Mouse (Mus musculus): ENCODE measurements at regions not wholly inside any gene's neighbourhood (a gene's known extent, or its start where the extent isn't known, plus 50 kb on each side); places are given as distances from the start of the nearest gene placed in this dataset.

DNA sequence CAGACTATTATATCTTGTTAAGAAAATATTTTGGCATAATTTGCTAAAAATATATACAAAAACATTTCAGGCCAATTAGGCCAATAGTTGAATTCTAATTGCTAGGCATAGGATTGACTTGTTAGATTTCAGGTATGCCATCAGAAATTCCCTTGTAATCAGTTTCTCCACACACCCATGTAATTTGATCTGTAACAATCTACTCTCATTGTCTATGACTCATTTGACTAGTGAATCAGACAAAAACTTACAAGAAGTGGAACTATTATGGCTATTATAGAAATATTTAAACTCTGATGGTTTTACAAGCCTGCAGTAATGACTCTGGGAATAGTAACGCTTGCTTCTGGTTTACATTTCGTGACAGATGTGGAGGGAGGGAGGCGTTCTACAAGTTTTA lies 338.9 kb upstream of the Ptbp2 start:
- 94% methylated on average over 3 of the region's 3 CpGs for WGBS
- Histone ChIP-seq H3K27me3 (ENCODE audit: low read depth, poor library complexity, severe bottlenecking) (no peaks in the 10 kb centered on the region), H3K36me3 (no peaks in the 10 kb centered on the region), H3K4me3 (no peak overlapping the region), H3K9me3 (replicated peaks) (no peaks in the 10 kb centered on the region), H3K27ac (replicated peaks) (no peak overlapping the region), H3K4me1 (no peaks in the 10 kb centered on the region)
- DNase-seq (ENCODE audit: low spot score) = no peak

DNA sequence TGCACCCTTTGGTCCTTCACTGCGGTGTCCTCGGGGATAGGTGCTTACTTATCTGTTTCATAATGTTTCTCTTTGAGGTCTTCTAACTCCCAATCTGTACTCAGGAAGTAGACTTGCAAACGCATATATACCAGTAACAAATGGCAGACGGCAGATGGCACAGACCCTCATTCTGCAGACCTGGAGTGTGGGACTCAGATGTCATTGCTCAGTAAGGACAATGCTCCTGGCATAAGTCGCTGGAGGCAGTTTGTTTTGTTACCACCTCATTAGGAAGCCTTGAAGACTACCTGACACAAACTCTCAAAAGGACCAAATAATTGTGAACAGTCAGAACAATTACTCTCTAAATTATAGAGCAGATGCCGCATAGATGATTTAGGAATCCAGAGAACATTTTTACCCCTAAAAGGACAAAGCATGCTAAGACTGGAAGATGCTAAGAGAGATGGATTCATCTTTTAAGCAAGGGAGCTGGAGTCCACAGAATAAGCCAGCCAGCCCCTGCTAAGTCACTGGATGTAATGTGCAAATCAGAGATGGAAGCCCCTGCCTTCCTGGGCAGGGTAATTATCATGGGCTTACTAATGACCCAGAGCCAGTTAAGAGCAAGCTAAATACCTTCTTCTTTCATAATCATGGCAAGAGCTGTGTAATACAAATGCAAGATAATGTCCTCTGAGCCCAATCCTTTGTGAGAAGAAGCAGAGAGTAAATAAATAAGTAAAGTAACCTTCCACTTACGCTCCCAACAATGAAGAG lies 299.1 kb upstream of the Ptbp2 start:
- WGBS = 90% methylated on average over 7 of the region's 7 CpGs
- Histone ChIP-seq H3K4me1 (no peaks in the 10 kb centered on the region), H3K27me3 (ENCODE audit: low read depth, poor library complexity, severe bottlenecking) (no peaks in the 10 kb centered on the region), H3K9me3 (replicated peaks) (no peaks in the 10 kb centered on the region), H3K36me3 (no peaks in the 10 kb centered on the region), H3K4me3 (no peak overlapping the region), H3K27ac (replicated peaks) (no peak overlapping the region)
- DNase-seq (ENCODE audit: low spot score) = no peak

DNA sequence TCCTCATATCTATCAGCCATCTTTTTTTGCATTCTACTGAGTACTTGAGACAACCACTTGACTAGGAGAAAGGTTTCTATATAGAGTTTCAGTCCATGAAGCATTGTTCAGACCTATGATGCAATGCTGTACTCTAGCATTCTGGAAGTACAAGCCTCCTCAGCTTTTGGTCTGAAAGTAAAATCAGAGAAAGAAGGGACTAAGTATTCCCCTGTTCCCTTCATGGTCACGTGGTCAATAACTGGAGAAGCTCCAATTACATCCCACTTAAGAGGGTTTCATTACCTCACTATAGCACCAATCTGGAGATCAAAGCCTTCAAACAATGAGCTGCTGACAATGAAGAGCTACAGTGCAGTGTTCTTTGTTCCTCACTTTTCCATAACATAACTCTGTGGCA lies 289.3 kb upstream of the Ptbp2 start:
- H3K9me3 ChIP-seq (replicated peaks) = no peaks in the 10 kb centered on the region
- H3K27me3 ChIP-seq (ENCODE audit: low read depth, poor library complexity, severe bottlenecking) = no peaks in the 10 kb centered on the region
- H3K27ac ChIP-seq (replicated peaks) = no peak overlapping the region
- DNase-seq (ENCODE audit: low spot score) = no peak
- H3K4me1 ChIP-seq = 0 out of 2 replicates have a peak, but pooled peaks cover 3% of the 10 kb centered on the region
- 31% methylated on average over 1 of the region's 1 CpGs for WGBS
- H3K4me3 ChIP-seq = no peak overlapping the region
- H3K36me3 ChIP-seq = no peaks in the 10 kb centered on the region

GRCm38 (mm10) chr3:120065714-120066113 lies 281.4 kb upstream of the Ptbp2 start:
- no peak overlapping the region for H3K4me3 ChIP-seq
- WGBS = 91% methylated on average over 6 of the region's 6 CpGs
- H3K27ac ChIP-seq (replicated peaks) = no peak overlapping the region
- peaks cover 8% of the 10 kb centered on the region; the same call in 1 of the 2 replicates for H3K27me3 ChIP-seq (ENCODE audit: low read depth, poor library complexity, severe bottlenecking)
- H3K9me3 ChIP-seq (replicated peaks) = no peaks in the 10 kb centered on the region
- no peak for DNase-seq (ENCODE audit: low spot score)
- H3K4me1 ChIP-seq = peaks cover 4% of the 10 kb centered on the region; the same call in 1 of the 2 replicates
- no peaks in the 10 kb centered on the region for H3K36me3 ChIP-seq

- peaks cover 8% of the 10 kb centered on the region; the same call in 1 of the 2 replicates for H3K27me3 ChIP-seq (ENCODE audit: low read depth, poor library complexity, severe bottlenecking)
- H3K27ac ChIP-seq (replicated peaks) = no peak overlapping the region
- DNase-seq (ENCODE audit: low spot score) = no peak
- H3K9me3 ChIP-seq (replicated peaks) = no peaks in the 10 kb centered on the region
- H3K4me1 ChIP-seq = peaks cover 10% of the 10 kb centered on the region
- no peaks in the 10 kb centered on the region for H3K36me3 ChIP-seq
- WGBS = 53% methylated on average over 5 of the region's 5 CpGs
- no peak overlapping the region for H3K4me3 ChIP-seq
These were observed 280.7 kb upstream of the Ptbp2 start for GRCm38 (mm10) chr3:120064854-120065480.

DNA sequence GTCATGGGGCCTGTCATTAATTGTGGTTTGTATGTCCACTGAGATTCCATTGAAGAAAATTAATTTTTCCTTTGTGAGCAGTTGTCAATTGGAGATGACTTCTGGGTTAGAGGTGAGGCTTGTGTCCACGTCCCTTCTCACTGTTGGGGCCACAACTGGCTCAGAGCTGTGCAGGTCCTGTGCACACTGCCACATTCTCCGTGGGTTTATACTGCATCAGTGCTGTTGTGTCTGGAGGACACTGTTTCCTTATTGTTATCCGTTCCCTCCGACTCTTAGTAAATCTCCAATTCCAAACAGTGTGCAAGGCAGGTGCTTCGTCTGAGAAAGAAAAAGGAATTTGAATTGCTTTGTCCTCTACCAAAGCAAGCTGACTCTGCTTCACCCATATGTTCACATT lies 278.0 kb upstream of the Ptbp2 start:
- Histone ChIP-seq H3K9me3 (replicated peaks) (no peaks in the 10 kb centered on the region), H3K4me3 (no peak overlapping the region), H3K27me3 (ENCODE audit: low read depth, poor library complexity, severe bottlenecking) (peaks cover 19% of the 10 kb centered on the region), H3K4me1 (peaks cover 15% of the 10 kb centered on the region), H3K36me3 (no peaks in the 10 kb centered on the region), H3K27ac (replicated peaks) (no peak overlapping the region)
- DNase-seq (ENCODE audit: low spot score) = no peak
- WGBS = 78% methylated on average over 5 of the region's 5 CpGs

DNA sequence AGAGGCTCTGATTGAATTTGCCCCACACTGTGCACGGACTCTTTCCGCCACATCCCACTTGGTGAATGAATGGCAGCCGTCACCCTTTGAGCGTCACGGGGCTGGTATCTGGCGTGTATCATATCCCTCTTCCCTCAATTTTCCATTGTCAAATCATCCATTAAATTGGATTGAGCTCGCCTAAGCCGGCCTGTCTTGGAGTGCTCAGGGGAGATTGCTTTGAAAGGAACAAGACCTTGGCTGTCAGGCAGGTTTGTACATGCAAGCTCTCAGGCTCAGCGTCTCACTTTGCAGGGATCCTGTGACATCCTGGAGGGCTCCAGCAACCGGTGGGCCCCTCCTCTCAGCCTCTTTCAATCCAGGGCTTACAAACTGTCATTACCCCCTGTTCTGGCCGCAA lies 275.7 kb upstream of the Ptbp2 start:
- Histone ChIP-seq H3K36me3 (no peaks in the 10 kb centered on the region), H3K4me1 (peaks cover 15% of the 10 kb centered on the region), H3K4me3 (peak overlapping the region; percentile 14; the same call in 1 of the 2 replicates), H3K27me3 (ENCODE audit: low read depth, poor library complexity, severe bottlenecking) (peaks cover 26% of the 10 kb centered on the region), H3K27ac (replicated peaks) (no peak overlapping the region), H3K9me3 (replicated peaks) (no peaks in the 10 kb centered on the region)
- WGBS = 28% methylated on average over 11 of the region's 11 CpGs
- DNase-seq (ENCODE audit: low spot score) = peak; percentile 38

DNA sequence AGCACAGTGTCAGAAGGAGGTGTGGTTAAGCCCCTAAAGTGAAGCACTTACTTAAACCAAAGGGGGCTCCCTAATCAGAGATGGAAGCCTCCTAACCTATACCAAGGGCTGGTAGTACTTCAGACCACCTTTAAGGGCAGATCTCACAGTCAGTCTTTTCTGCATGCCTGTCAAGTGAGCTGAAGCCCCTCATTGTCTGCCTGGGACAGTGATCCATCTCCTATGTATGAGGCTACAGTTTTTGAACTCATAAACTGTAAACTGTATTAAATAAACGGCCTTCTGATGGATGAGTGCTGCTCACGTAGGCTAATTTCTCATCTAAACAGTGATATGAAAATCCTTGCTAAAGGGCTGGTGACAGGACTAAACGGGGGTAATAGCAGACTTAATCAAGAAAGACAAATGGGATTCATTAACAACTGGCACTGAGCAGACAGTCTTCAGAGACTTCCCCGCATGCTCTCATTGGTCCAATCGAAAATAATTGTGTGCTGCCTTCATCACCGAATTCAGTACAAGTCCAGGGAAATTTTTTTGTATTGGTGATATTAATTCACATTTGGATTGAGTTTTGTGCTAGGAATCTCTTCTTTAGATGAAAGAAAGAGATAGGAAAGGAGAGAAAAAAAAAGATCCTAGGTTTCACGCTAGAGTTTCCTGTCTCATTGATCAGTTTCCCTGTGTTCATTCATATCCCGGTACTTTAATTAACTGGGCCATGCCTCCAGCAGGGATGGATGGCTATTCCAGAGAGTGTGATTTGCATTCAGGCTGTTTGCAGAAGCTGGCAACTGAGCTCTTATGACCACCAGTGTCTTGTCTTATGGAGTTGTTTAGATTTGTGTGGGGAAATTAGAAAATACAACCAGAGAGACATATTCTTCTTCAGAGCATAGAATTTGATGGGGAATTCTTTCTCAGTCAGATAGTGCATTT lies 271.2 kb upstream of the Ptbp2 start:
- WGBS = 81% methylated on average over 8 of the region's 8 CpGs
- no peak overlapping the region for H3K4me3 ChIP-seq
- H3K27me3 ChIP-seq (ENCODE audit: low read depth, poor library complexity, severe bottlenecking) = peaks cover 18% of the 10 kb centered on the region
- no peaks in the 10 kb centered on the region for H3K9me3 ChIP-seq (replicated peaks)
- H3K36me3 ChIP-seq = no peaks in the 10 kb centered on the region
- no peak for DNase-seq (ENCODE audit: low spot score)
- no peak overlapping the region for H3K27ac ChIP-seq (replicated peaks)
- peaks cover 10% of the 10 kb centered on the region for H3K4me1 ChIP-seq

GRCm38 (mm10) chr3:120047238-120047637 lies 263.0 kb upstream of the Ptbp2 start:
- Histone ChIP-seq H3K27ac (replicated peaks) (no peak overlapping the region), H3K36me3 (no peaks in the 10 kb centered on the region), H3K4me1 (no peaks in the 10 kb centered on the region), H3K4me3 (no peak overlapping the region), H3K27me3 (ENCODE audit: low read depth, poor library complexity, severe bottlenecking) (no peaks in the 10 kb centered on the region), H3K9me3 (replicated peaks) (no peaks in the 10 kb centered on the region)
- no peak for DNase-seq (ENCODE audit: low spot score)
- 93% methylated on average over 3 of the region's 3 CpGs for WGBS

DNA sequence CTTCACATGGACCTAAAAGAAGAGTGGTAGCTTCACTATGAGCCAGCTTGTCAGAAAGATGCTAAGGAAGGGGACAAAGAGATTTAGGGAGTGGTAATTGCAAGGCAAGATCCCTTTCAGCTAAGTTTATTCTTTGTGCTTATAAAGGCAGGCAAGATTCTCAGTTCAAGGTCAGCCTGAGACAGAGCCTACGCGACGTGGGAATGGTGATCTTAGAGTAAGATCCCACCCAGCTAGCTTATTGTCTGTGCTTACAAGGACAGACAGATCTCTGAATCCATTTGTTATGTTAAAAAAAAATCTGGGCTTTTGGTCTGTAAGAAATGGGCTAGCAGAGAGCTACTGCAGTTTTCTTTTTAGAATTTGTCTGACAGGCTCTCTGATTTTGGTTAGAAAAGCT lies 253.3 kb upstream of the Ptbp2 start:
- Histone ChIP-seq H3K36me3 (no peaks in the 10 kb centered on the region), H3K27me3 (ENCODE audit: low read depth, poor library complexity, severe bottlenecking) (no peaks in the 10 kb centered on the region), H3K27ac (replicated peaks) (no peak overlapping the region), H3K9me3 (replicated peaks) (no peaks in the 10 kb centered on the region), H3K4me1 (no peaks in the 10 kb centered on the region), H3K4me3 (no peak overlapping the region)
- WGBS = 95% methylated on average over 3 of the region's 3 CpGs
- DNase-seq (ENCODE audit: low spot score) = no peak

DNA sequence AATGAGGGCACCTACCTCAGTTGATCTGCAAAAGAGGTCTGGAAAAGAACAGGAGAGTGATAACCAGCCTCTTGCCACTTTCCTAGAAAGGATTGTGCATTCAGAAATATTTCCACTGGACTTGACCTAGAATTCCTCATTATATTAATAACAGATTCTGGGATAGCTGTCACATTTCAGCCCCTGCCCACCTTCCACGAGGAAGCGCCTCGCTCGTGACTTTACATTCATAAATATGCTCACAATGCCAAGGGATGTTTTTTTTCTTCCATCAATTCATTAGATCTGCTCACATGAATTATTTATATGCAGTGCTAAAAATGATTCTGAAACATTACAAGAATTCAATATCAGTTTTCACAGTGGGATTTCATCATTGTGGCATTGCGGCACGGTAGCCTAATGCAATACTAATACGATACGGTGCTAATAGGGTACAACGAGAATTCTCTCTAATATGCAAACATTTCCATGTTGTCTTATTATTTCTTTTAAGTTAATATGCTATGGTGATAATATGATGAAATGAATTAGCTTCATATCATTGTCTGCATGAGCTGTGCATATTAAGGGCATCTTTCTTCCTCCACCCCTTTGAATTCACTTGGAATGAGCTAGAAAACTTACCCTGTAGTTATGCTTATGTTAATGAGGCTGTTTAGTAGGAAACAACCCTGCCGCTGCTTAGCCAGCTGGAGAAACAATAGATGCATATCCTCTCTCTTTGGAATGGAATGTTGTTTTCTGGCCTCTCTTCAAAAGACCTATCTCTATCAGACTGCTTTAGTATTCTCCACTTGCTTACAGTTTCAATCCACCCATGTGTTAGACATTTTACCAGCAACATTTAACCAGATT lies 235.8 kb upstream of the Ptbp2 start:
- Histone ChIP-seq H3K9me3 (replicated peaks) (no peaks in the 10 kb centered on the region), H3K36me3 (no peaks in the 10 kb centered on the region), H3K4me3 (no peak overlapping the region), H3K4me1 (no peaks in the 10 kb centered on the region), H3K27ac (replicated peaks) (no peak overlapping the region), H3K27me3 (ENCODE audit: low read depth, poor library complexity, severe bottlenecking) (no peaks in the 10 kb centered on the region)
- WGBS = 90% methylated on average over 10 of the region's 10 CpGs
- DNase-seq (ENCODE audit: low spot score) = no peak

GRCm38 (mm10) chr3:120015376-120015775 lies 231.1 kb upstream of the Ptbp2 start:
- no peak overlapping the region for H3K27ac ChIP-seq (replicated peaks)

More at GRCm38 (mm10) chr3:120015376-120015775, 231.1 kb upstream of the Ptbp2 start:
- H3K36me3 ChIP-seq = no peaks in the 10 kb centered on the region
- 90% methylated on average over 7 of the region's 7 CpGs for WGBS
- H3K9me3 ChIP-seq (replicated peaks) = no peaks in the 10 kb centered on the region
- H3K4me1 ChIP-seq = peaks cover 5% of the 10 kb centered on the region; the same call in 1 of the 2 replicates
- 0 out of 2 replicates have a peak, but pooled peaks cover 3% of the 10 kb centered on the region for H3K27me3 ChIP-seq (ENCODE audit: low read depth, poor library complexity, severe bottlenecking)
- no peak for DNase-seq (ENCODE audit: low spot score)
- H3K4me3 ChIP-seq = no peak overlapping the region
